Mouse (Mus musculus) left cerebral cortex, adult 2 months (tissue): ENCODE results near the gene Ppp3ca. TPM values are rescaled to one million over a fixed set of nuclear protein-coding genes. Genes with fewer than 3 reads are reported as not detected.

ENCODE experiments used
- DNase-seq, 2 experiments: peaks; one replicate each; pipeline ENCODE4 v3.0.0; 2021 to 2022; ENCODE audit warnings: low spot score in 2 of 2, mixed read lengths in 1 of 2; ENCODE audit errors: extremely low spot score in 1 of 2
- H3K27ac ChIP-seq: fragments of 200-600 bp; 2 replicates; pipeline ENCODE4 v1.8.1; 2022
- H3K4me3 ChIP-seq: fragments of 200-600 bp; 2 replicates; pipeline ENCODE4 v1.8.1; 2022
- CTCF ChIP-seq: fragments of 200-600 bp; IDR thresholded peaks from 2 replicates; pipeline ENCODE4 v1.8.1; 2022; ENCODE audit warnings: antibody characterized with exemption, mild to moderate bottlenecking, moderate library complexity
- intact Hi-C: fragments of 180-260 bp; cut with DNase I; formaldehyde crosslinking; loops from one replicate; pipeline ENCODE4 v1.15.1; 2025
- total RNA-seq, 2 experiments: library from RNA; stranded (reverse); gene quantifications; 2 replicates each; pipeline ENCODE4 v1.2.3; 2021

Ppp3ca gene
- total RNA-seq, 2 experiments from 2014 or later, result 868 to 887 TPM

- intact Hi-C loops, result no loop called here
- no peak overlapping the region for H3K27ac ChIP-seq
- DNase-seq, result no peak
- no peak for TF ChIP-seq CTCF
- no peak overlapping the region for H3K4me3 ChIP-seq
Measured at GRCm38 (mm10) chr3:136917080-136917479, 247.2 kb downstream of the Ppp3ca start.

- no peak for DNase-seq
- TF ChIP-seq CTCF, result no peak
- H3K27ac ChIP-seq, result no peak overlapping the region
- intact Hi-C loops, result no loop called here
- no peak overlapping the region for H3K4me3 ChIP-seq
Measured at GRCm38 (mm10) chr3:136933071-136933470, 263.1 kb downstream of the Ppp3ca start.

DNA sequence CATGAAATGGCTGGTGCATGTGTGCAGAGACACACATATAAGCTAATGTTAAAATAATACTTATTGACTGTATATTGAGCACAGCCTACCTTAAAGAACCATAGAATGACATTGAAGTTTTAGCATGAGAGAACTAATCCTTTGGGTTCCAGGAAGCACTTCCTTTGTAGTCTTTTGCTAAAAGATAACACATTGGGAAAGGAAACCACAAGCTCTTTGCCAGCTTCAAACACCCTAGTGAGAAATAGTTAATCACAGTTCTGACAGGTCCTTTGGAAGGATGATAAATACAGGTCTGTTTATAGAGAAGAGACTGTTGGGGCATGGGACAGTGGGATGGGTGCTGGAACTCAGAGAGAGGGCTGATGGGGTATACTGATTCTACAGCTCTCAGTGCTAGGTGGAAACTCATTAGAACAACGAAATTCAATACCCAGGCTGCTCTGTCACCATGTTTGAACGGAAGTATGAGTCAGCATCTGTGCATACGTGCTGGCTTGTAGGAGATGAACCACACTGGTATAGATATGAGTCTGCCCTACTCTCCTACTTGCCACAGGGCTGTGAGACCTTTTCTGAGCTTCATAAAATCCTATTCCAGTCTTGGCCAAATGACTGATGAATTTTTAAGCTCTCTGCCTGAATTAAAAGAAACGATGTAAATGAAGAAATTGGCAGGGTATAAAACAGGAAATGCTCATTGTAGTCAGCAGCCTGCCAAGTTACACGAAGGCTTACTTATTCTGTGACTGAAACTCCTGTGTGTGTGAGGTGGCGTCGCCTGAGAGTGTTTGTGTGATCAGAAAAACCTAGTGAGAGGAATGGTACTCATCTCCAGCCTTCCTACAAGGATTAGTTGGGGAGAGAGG is 271.0 kb downstream of the Ppp3ca start:
- DNase-seq, result no peak
- no peak for TF ChIP-seq CTCF
- H3K27ac ChIP-seq, result peak overlapping the region; percentile 36; the same call in 1 of the 2 replicates
- intact Hi-C loops, result no loop called here
- H3K4me3 ChIP-seq, result no peak overlapping the region

DNA sequence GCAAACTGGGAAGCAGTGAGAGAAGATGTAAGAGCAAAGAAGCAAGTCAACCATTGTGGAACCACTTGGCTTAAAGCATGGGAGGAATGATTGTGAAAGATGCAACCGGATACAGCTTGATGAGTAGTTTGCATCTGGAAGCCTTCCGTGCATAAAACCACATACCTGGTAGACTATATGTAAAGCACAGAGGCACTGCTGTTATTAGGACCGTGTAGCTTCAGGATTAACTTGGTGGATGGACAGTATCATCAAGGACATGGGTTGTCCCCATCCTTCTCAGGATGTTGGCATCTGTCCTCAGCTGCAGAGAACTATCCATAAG is 271.6 kb downstream of the Ppp3ca start:
- Histone ChIP-seq H3K4me3 (no peak overlapping the region), H3K27ac (peak overlapping the region; percentile 36; the same call in 1 of the 2 replicates)
- DNase-seq, result no peak
- intact Hi-C loops, result no loop called here
- TF ChIP-seq CTCF, result no peak

- no peak for DNase-seq
- intact Hi-C loops, result no loop called here
- no peak for TF ChIP-seq CTCF
- Histone ChIP-seq H3K4me3 (no peak overlapping the region), H3K27ac (no peak overlapping the region)
Measured at GRCm38 (mm10) chr3:136945550-136945949, 275.6 kb downstream of the Ppp3ca start.

DNA sequence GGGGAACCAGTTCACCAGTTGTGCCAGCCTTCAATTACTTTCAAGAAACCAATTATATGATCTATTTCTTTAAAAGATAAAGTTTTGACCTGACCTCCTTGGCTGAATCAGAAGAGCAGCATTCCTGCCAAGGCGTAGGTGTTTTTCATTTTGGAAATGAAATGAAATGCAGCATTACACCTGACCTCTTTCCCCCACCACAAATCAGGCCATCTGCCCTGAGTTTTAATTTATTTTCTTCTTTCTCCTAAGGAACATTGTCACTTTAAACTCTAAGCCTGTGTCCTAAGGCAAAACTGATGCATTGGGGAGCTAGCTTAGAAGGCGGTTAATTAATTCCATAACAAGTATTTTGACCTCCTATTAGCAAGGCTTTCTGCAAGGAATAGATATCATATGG is 276.7 kb downstream of the Ppp3ca start:
- intact Hi-C loops, result no loop called here
- no peak for DNase-seq
- no peak overlapping the region for H3K4me3 ChIP-seq
- no peak for TF ChIP-seq CTCF
- no peak overlapping the region for H3K27ac ChIP-seq

DNA sequence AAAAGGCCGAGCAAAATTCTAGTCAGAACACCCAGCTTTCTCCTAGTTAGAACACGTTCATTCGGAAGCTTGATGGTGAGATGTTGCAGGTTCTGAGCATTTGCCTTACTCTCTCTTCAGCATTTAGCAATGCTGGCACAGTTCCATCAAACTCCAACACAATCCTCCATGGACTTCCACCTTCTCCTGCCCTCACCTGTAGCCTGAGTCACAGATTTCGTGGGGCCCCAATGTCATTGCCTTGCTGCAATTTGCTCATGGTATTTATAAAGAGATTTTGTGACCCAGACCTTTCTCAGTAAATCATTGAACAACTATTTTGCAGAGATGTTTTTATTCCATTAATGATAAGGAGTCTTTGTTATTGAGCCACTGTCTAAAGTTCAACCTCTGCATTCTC is 278.2 kb downstream of the Ppp3ca start:
- intact Hi-C loops, result no loop called here
- no peak for DNase-seq
- TF ChIP-seq CTCF, result no peak
- H3K4me3 ChIP-seq, result no peak overlapping the region
- H3K27ac ChIP-seq, result no peak overlapping the region

GRCm38 (mm10) chr3:136951792-136952191 is 281.9 kb downstream of the Ppp3ca start:
- Histone ChIP-seq H3K27ac (no peak overlapping the region), H3K4me3 (no peak overlapping the region)
- intact Hi-C loops, result no loop called here
- no peak for TF ChIP-seq CTCF
- no peak for DNase-seq

GRCm38 (mm10) chr3:136952822-136953221 is 282.9 kb downstream of the Ppp3ca start:
- peak overlapping the region; percentile 22; the same call in 1 of the 2 replicates for H3K27ac ChIP-seq
- DNase-seq, result no peak
- no peak overlapping the region for H3K4me3 ChIP-seq
- TF ChIP-seq CTCF, result no peak
- intact Hi-C loops, result no loop called here

DNA sequence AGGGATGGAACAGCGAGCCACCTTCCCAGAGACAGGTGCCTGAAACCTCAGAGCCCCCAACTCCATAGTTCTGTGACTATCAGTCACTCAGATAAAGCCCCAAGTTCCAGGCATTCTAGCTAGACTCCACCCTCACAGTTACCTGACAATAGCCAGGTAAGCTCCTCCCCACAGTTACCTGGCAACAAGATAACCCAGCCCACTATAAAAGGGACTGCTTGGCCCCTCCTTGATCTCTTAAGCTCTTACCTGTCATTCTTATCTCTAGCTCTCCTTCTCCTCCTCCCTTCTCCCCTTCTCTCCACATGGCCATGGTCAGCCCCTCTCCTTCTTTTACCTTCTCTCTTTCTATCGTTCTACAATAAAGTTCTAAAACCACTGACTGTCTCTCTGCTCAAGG is 285.1 kb downstream of the Ppp3ca start:
- intact Hi-C loops, result no loop called here
- H3K27ac ChIP-seq, result no peak overlapping the region
- H3K4me3 ChIP-seq, result no peak overlapping the region
- TF ChIP-seq CTCF, result no peak
- DNase-seq, result no peak

- DNase-seq, result no peak
- intact Hi-C loops, result loop anchor here (10.0 kb wide), 1 partner anchor 454 kb away; no protein-coding TSS in a partner anchor
- Histone ChIP-seq H3K4me3 (no peak overlapping the region), H3K27ac (no peak overlapping the region)
- no peak for TF ChIP-seq CTCF
Measured at GRCm38 (mm10) chr3:136960314-136960713, 290.4 kb downstream of the Ppp3ca start.

GRCm38 (mm10) chr3:136966786-136967185 is 296.9 kb downstream of the Ppp3ca start:
- intact Hi-C loops, result loop anchor here (10.0 kb wide), 1 partner anchor 448 kb away; no protein-coding TSS in a partner anchor
- H3K27ac ChIP-seq, result peak overlapping the region; percentile 16; the same call in 1 of the 2 replicates
- TF ChIP-seq CTCF, result no peak
- no peak for DNase-seq
- no peak overlapping the region for H3K4me3 ChIP-seq

DNA sequence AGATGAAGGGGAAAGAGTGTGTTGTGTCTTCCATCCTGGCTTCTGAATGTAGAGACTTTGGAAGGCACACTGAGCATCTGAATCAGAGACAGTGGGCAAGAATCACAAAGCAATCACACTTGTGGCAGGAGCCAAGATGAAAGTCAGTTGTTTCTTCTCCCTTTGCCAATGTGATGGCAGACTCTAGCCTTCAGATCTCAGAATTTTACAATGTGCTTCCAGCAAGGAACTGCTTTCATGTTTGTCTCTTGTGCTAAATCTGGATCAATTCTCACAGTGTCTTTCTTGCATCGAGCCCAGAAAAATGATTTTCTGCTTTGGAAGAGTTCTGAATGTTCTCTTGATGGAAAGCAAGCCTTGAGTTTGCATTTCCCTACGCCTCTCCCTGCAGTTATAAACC is 297.6 kb downstream of the Ppp3ca start:
- intact Hi-C loops, result loop anchor here (10.0 kb wide), 1 partner anchor 447 kb away; no protein-coding TSS in a partner anchor
- DNase-seq, result no peak
- TF ChIP-seq CTCF, result no peak
- Histone ChIP-seq H3K4me3 (no peak overlapping the region), H3K27ac (no peak overlapping the region; the same call in 1 of the 2 replicates)
